Mouse (Mus musculus): ENCODE measurements around the gene Eif4g3.

Eif4g3 gene

GRCm38 (mm10) chr4:138009786-138010502 lies 17.1 kb downstream of the Eif4g3 start:
- in situ Hi-C loops (cut with MboI; ENCODE audit: low pct_unique_long_range_greater_than_20kb in 1 of 2, low sequenced_read_pairs in 2 of 2, unreplicated experiment in 1 of 2): loop anchor here in 1 of 2 experiments (10.0 kb wide), 1 partner anchor 45 kb away; no protein-coding TSS in a partner anchor

- in situ Hi-C loops (cut with MboI; ENCODE audit: low pct_unique_long_range_greater_than_20kb in 1 of 2, low sequenced_read_pairs in 2 of 2, unreplicated experiment in 1 of 2): no loop called here
Observed at GRCm38 (mm10) chr4:138013723-138014479, 21.1 kb downstream of the Eif4g3 start.

GRCm38 (mm10) chr4:138015966-138016365 lies 23.1 kb downstream of the Eif4g3 start:
- in situ Hi-C loops (cut with MboI; ENCODE audit: low pct_unique_long_range_greater_than_20kb in 1 of 2, low sequenced_read_pairs in 2 of 2, unreplicated experiment in 1 of 2): no loop called here

- in situ Hi-C loops (cut with MboI; ENCODE audit: low pct_unique_long_range_greater_than_20kb in 1 of 2, low sequenced_read_pairs in 2 of 2, unreplicated experiment in 1 of 2): no loop called here
Observed at GRCm38 (mm10) chr4:138017085-138017637, 24.3 kb downstream of the Eif4g3 start.

- in situ Hi-C loops (cut with MboI; ENCODE audit: low pct_unique_long_range_greater_than_20kb in 1 of 2, low sequenced_read_pairs in 2 of 2, unreplicated experiment in 1 of 2): no loop called here
Observed at GRCm38 (mm10) chr4:138018011-138018410, 25.2 kb downstream of the Eif4g3 start.

- in situ Hi-C loops (cut with MboI; ENCODE audit: low pct_unique_long_range_greater_than_20kb in 1 of 2, low sequenced_read_pairs in 2 of 2, unreplicated experiment in 1 of 2): no loop called here
Observed at GRCm38 (mm10) chr4:138020231-138020630, 27.4 kb downstream of the Eif4g3 start.

- in situ Hi-C loops (cut with MboI; ENCODE audit: low pct_unique_long_range_greater_than_20kb in 1 of 2, low sequenced_read_pairs in 2 of 2, unreplicated experiment in 1 of 2): no loop called here
Observed at GRCm38 (mm10) chr4:138021651-138022050, 28.8 kb downstream of the Eif4g3 start.

- in situ Hi-C loops (cut with MboI; ENCODE audit: low pct_unique_long_range_greater_than_20kb in 1 of 2, low sequenced_read_pairs in 2 of 2, unreplicated experiment in 1 of 2): no loop called here
Observed at GRCm38 (mm10) chr4:138022761-138023160, 29.9 kb downstream of the Eif4g3 start.

- in situ Hi-C loops (cut with MboI; ENCODE audit: low pct_unique_long_range_greater_than_20kb in 1 of 2, low sequenced_read_pairs in 2 of 2, unreplicated experiment in 1 of 2): no loop called here
Observed at GRCm38 (mm10) chr4:138023403-138024100, 30.7 kb downstream of the Eif4g3 start.

GRCm38 (mm10) chr4:138029168-138029567 lies 36.3 kb downstream of the Eif4g3 start:
- in situ Hi-C loops (cut with MboI; ENCODE audit: low pct_unique_long_range_greater_than_20kb in 1 of 2, low sequenced_read_pairs in 2 of 2, unreplicated experiment in 1 of 2): no loop called here

GRCm38 (mm10) chr4:138031828-138032227 lies 39.0 kb downstream of the Eif4g3 start:
- in situ Hi-C loops (cut with MboI; ENCODE audit: low pct_unique_long_range_greater_than_20kb in 1 of 2, low sequenced_read_pairs in 2 of 2, unreplicated experiment in 1 of 2): no loop called here

GRCm38 (mm10) chr4:138033871-138034270 lies 41.0 kb downstream of the Eif4g3 start:
- in situ Hi-C loops (cut with MboI; ENCODE audit: low pct_unique_long_range_greater_than_20kb in 1 of 2, low sequenced_read_pairs in 2 of 2, unreplicated experiment in 1 of 2): no loop called here

- in situ Hi-C loops (cut with MboI; ENCODE audit: low pct_unique_long_range_greater_than_20kb in 1 of 2, low sequenced_read_pairs in 2 of 2, unreplicated experiment in 1 of 2): no loop called here
Observed at GRCm38 (mm10) chr4:138035435-138036120, 42.8 kb downstream of the Eif4g3 start.

GRCm38 (mm10) chr4:138037110-138037509 lies 44.3 kb downstream of the Eif4g3 start:
- in situ Hi-C loops (cut with MboI; ENCODE audit: low pct_unique_long_range_greater_than_20kb in 1 of 2, low sequenced_read_pairs in 2 of 2, unreplicated experiment in 1 of 2): no loop called here

GRCm38 (mm10) chr4:138037896-138038295 lies 45.1 kb downstream of the Eif4g3 start:
- in situ Hi-C loops (cut with MboI; ENCODE audit: low pct_unique_long_range_greater_than_20kb in 1 of 2, low sequenced_read_pairs in 2 of 2, unreplicated experiment in 1 of 2): no loop called here

- in situ Hi-C loops (cut with MboI; ENCODE audit: low pct_unique_long_range_greater_than_20kb in 1 of 2, low sequenced_read_pairs in 2 of 2, unreplicated experiment in 1 of 2): no loop called here
Observed at GRCm38 (mm10) chr4:138038365-138039274, 45.8 kb downstream of the Eif4g3 start.

GRCm38 (mm10) chr4:138039275-138039651 lies 46.4 kb downstream of the Eif4g3 start:
- in situ Hi-C loops (cut with MboI; ENCODE audit: low pct_unique_long_range_greater_than_20kb in 1 of 2, low sequenced_read_pairs in 2 of 2, unreplicated experiment in 1 of 2): no loop called here

All from mouse embryonic stem cell (cell line).